Mouse (Mus musculus): Measurements from ENCODE around the gene Ttc22. TPM values are rescaled to one million over a fixed set of nuclear protein-coding genes. Genes with fewer than 3 reads are reported as not detected.

Gene Ttc22
- not detected for polyA plus RNA-seq (2014; fragmentation: Illumina TruSeq; extraction: RNeasy Lipid Tissue Mini Kit (QIAGEN cat#74804); ENCODE audit: low read depth, low replicate concordance)

DNA sequence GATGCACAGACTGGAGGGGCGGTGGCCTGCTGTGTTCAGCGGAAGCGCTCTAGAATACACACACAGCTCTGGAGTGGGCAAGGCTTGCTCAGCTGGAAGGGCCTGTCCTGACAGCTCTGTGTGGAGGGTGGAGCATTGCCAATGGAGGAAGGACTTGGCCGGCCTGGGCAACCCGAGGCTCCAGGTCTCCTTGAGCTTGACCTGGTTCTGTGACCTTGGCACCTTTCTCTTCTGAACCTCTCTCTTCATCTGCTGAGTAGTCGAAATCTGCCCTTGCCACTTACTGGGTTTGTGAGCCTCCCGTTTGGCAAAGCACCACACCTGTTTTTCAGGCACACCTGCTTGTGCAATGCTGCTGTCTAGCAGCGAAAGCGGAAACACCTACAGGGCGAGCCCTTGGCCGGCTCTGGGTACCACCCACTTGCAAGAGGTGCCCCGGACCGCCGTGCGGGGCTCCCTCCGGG lies at the start of gene Ttc22:
Gene Ttc22, plus strand, starts transcription at position 403 of the 464 bp plus-strand sequence.

DNA sequence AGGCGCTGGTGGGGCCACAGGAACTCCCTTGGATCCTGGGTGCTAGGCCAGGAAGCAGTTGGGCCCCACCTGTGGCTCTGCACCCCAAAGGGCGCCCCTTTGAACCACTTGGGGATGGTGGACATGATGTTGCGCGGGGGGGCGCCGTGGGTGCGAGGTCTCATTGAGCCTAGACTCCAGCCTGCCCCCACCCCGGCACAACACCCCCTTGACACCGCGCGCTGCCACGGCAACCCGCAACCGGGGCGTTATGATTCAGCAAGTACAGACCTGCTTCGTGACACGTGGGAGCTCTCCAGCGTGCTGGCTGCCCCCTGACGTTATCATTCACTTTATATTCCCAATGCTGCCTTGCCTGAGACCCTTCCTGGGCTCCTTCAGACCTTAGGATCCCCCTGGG lies 5.2 kb upstream of the Ttc22 start, which contains the start of gene Lexm:
Gene Lexm, minus strand, starts transcription at position 186 of the 400 bp plus-strand sequence.

DNA sequence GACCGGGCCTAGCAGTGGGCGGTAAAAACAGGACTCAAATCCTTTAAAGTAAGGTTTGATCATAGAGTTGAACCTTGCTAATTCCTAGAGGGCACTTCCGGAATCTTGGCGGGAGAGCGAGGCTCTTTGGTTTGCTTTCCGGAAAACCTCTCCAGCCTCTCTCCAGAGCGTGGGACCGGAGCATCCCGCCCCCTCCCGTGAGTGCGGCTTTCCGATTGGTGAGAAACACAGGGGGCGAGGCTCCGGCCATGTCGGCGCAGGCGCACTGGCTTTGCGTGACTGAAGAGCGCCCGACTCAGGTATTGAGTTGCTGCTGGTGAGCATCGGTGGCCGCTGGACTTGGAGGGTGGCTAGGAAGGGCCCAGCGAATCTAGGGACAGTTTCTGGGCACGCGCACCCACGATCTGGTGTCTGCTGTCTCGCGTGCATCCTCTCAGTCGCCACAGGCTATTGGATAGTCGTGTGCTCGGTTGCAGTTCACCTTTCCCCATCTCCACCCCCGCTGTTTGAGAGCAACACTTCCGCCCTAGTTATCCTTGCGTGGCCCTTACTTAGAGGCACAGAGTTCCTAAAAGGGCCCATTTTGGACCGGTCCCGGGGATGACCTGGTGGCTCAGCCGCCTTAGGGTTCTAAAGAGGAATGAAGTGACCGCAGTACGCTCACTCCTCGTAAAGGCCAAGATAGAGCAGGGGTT lies 28.7 kb downstream of the Ttc22 start, which contains the start of gene Pars2:
Gene Pars2, plus strand, starts transcription at position 237 of the 695 bp plus-strand sequence.

DNA sequence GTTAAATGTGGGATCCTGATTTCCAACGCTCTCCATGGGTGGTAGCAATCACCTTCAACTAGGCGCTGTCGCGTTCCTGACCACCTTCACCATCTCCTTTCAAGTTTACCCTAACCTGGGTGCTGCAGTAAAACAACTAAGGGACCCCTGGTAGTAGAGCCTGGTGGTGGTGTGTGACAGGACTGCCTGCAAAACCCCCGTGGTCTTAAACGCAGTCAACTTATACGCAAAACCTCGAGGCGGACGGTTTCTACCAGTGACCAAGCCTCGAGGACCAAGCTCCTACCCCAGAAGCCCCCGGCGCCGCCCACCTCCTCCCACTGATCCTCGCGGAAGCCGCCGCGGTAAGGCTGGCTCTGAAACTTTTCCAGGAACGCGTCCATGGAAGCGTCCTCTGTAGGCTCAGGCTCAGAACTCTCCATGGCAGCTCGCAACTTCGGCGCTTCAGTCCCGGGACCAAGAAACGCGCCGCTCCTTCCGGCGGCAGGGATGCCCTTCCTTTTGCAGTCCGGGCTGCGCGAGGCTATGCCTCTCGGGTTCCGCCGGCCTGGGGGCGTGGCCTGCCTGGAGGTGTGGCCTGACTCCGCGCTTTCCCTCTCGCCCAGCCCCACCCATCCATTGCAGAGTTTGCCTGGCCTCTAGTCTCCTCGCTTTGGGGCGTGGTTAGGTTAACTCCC lies 56.3 kb downstream of the Ttc22 start, which contains the start of gene Ttc4:
Gene Ttc4, minus strand, starts transcription at position 503 of the 677 bp plus-strand sequence.

Other genes starting within 250 kb of the Ttc22 start
- gene Pcsk9, start 158.1 kb upstream of the Ttc22 start, polyA plus RNA-seq (2014; fragmentation: Illumina TruSeq; extraction: RNeasy Lipid Tissue Mini Kit (QIAGEN cat#74804); ENCODE audit: low read depth, low replicate concordance), result 7.2 TPM
- gene Bsnd, start 130.1 kb upstream of the Ttc22 start, polyA plus RNA-seq (2014; fragmentation: Illumina TruSeq; extraction: RNeasy Lipid Tissue Mini Kit (QIAGEN cat#74804); ENCODE audit: low read depth, low replicate concordance), result not detected
- 47.8 TPM for gene Dhcr24, start 61.4 kb upstream of the Ttc22 start, polyA plus RNA-seq (2014; fragmentation: Illumina TruSeq; extraction: RNeasy Lipid Tissue Mini Kit (QIAGEN cat#74804); ENCODE audit: low read depth, low replicate concordance)
- gene Lexm, start 5.2 kb upstream of the Ttc22 start, polyA plus RNA-seq (2014; fragmentation: Illumina TruSeq; extraction: RNeasy Lipid Tissue Mini Kit (QIAGEN cat#74804); ENCODE audit: low read depth, low replicate concordance), result not detected
- gene Pars2, start 28.6 kb downstream of the Ttc22 start, polyA plus RNA-seq (2014; fragmentation: Illumina TruSeq; extraction: RNeasy Lipid Tissue Mini Kit (QIAGEN cat#74804); ENCODE audit: low read depth, low replicate concordance), result 0.58 TPM
- gene Ttc4, start 56.5 kb downstream of the Ttc22 start, polyA plus RNA-seq (2014; fragmentation: Illumina TruSeq; extraction: RNeasy Lipid Tissue Mini Kit (QIAGEN cat#74804); ENCODE audit: low read depth, low replicate concordance), result 14.6 TPM
- gene Mroh7, start 108.5 kb downstream of the Ttc22 start, polyA plus RNA-seq (2014; fragmentation: Illumina TruSeq; extraction: RNeasy Lipid Tissue Mini Kit (QIAGEN cat#74804); ENCODE audit: low read depth, low replicate concordance), result not detected
- gene Fam151a, start 111.5 kb downstream of the Ttc22 start, polyA plus RNA-seq (2014; fragmentation: Illumina TruSeq; extraction: RNeasy Lipid Tissue Mini Kit (QIAGEN cat#74804); ENCODE audit: low read depth, low replicate concordance), result not detected
- gene Acot11, start 182.6 kb downstream of the Ttc22 start, polyA plus RNA-seq (2014; fragmentation: Illumina TruSeq; extraction: RNeasy Lipid Tissue Mini Kit (QIAGEN cat#74804); ENCODE audit: low read depth, low replicate concordance), result 0.77 TPM

Measured in liver, adult 10 weeks (tissue).